11 mouse cellular contexts compared by ENCODE assay signal in genomic region chr4:133017597-133018262, GRCm38 (mm10). TPM values are rescaled to one million over a fixed set of nuclear protein-coding genes. Genes with fewer than 3 reads are reported as not detected.
DNase-seq lines count a peak whose midpoint lies in the region; ATAC-seq and TF ChIP-seq lines count a peak whose summit lies in the region.
"Had no signal": no experiment of that assay in that cellular context is flagged by ENCODE, and none has a peak within 500 bp of the region (broad histone marks: within the 10 kb centered on the region; RNA-seq: fewer than 3 reads in every experiment).

No protein-coding gene starts in this region.

- TF ChIP-seq EP300 in stomach, postnatal 0 days (optimal IDR thresholded peaks at IDR 0.05) = no peak

- H3K27ac ChIP-seq in heart, embryonic 14.5 days (replicated peaks in 1 of 2; ENCODE audit: control insufficient read depth in 1 of 2, insufficient read depth in 1 of 2, low read depth in 2 of 2, low read length in 2 of 2) = peak overlapping the region in 1 of 2 experiments; percentile 97; a peak in 1 of 4 replicates
- H3K27ac ChIP-seq in midbrain, embryonic 12.5 days (replicated peaks) = no peak overlapping the region
- H3K27ac ChIP-seq in midbrain, embryonic 14.5 days (replicated peaks; ENCODE audit: low read depth, low read length) = no peak overlapping the region
- H3K27ac ChIP-seq in hindbrain, embryonic 15.5 days (replicated peaks) = no peak overlapping the region
- H3K27ac ChIP-seq in stomach, postnatal 0 days (replicated peaks) = peak overlapping the region; percentile 76

- no peak overlapping the region for H3K4me2 ChIP-seq in heart, embryonic 14.5 days (ENCODE audit: low read length)
- H3K4me2 ChIP-seq in midbrain, embryonic 12.5 days (replicated peaks) = no peak overlapping the region
- no peak overlapping the region for H3K4me2 ChIP-seq in midbrain, embryonic 14.5 days (ENCODE audit: low read length)
- H3K4me2 ChIP-seq in hindbrain, embryonic 15.5 days = 0 out of 2 replicates have a peak overlapping the region, but pooled peaks have one; percentile 95
- H3K4me2 ChIP-seq in stomach, postnatal 0 days (replicated peaks; ENCODE audit: low read depth) = no peak overlapping the region

- no peak for DNase-seq in heart, adult 8-10 months (ENCODE audit: low spot score)
- no peak for DNase-seq in midbrain, embryonic 14.5 days
- DNase-seq in stomach, postnatal 0 days (ENCODE audit: low spot score) = no peak
- no peak for DNase-seq in thymus, postnatal 10 days (ENCODE audit: low spot score in 2 of 2)
- DNase-seq in right cerebral cortex, postnatal 14 days = no peak
- DNase-seq: adrenal gland, adult 8-10 months; forebrain, postnatal 0 days; thymus, adult 2 months had no signal

- H3K27me3 ChIP-seq in heart, embryonic 14.5 days (ENCODE audit: control insufficient read depth, insufficient read depth, low read length) = no peaks in the 10 kb centered on the region
- H3K27me3 ChIP-seq in midbrain, embryonic 12.5 days = peaks cover 6% of the 10 kb centered on the region; the same call in 1 of the 2 replicates
- H3K27me3 ChIP-seq in midbrain, embryonic 14.5 days (ENCODE audit: control insufficient read depth, insufficient read depth, low read length) = no peaks in the 10 kb centered on the region
- no peaks in the 10 kb centered on the region for H3K27me3 ChIP-seq in hindbrain, embryonic 15.5 days
- H3K27me3 ChIP-seq in stomach, postnatal 0 days (ENCODE audit: control insufficient read depth, insufficient read depth, low read length) = no peaks in the 10 kb centered on the region

- H3K36me3 ChIP-seq in heart, embryonic 14.5 days (ENCODE audit: control insufficient read depth, insufficient read depth, low read length) = peaks cover 16% of the 10 kb centered on the region; the same call in 1 of the 2 replicates
- 0 out of 2 replicates have a peak, but pooled peaks cover 4% of the 10 kb centered on the region for H3K36me3 ChIP-seq in midbrain, embryonic 12.5 days
- H3K36me3 ChIP-seq in midbrain, embryonic 14.5 days (ENCODE audit: control insufficient read depth, insufficient read depth, low read length) = no peaks in the 10 kb centered on the region
- no peaks in the 10 kb centered on the region for H3K36me3 ChIP-seq in hindbrain, embryonic 15.5 days
- H3K36me3 ChIP-seq in stomach, postnatal 0 days (ENCODE audit: control insufficient read depth, insufficient read depth, low read length) = no peaks in the 10 kb centered on the region

- ATAC-seq in heart, embryonic 14.5 days (ENCODE audit: insufficient number of reproducible peaks, insufficient read depth, low FRiP score, low read depth) = no peak
- ATAC-seq in midbrain, embryonic 12.5 days (ENCODE audit: low FRiP score, low read depth) = no peak
- no peak for ATAC-seq in midbrain, embryonic 14.5 days (ENCODE audit: low FRiP score, low TSS enrichment)
- no peak for ATAC-seq in hindbrain, embryonic 15.5 days (ENCODE audit: low FRiP score, low read depth)
- ATAC-seq in stomach, postnatal 0 days (ENCODE audit: low FRiP score, low TSS enrichment) = no peak
- ATAC-seq: forebrain, postnatal 0 days had no signal

- TF ChIP-seq CTCF in stomach, postnatal 0 days (IDR thresholded peaks at IDR 0.05; ENCODE audit: low read depth) = no peak

- no peaks in the 10 kb centered on the region for H3K9me3 ChIP-seq in heart, embryonic 14.5 days (ENCODE audit: control insufficient read depth, low read length)
- no peaks in the 10 kb centered on the region for H3K9me3 ChIP-seq in midbrain, embryonic 12.5 days
- no peaks in the 10 kb centered on the region for H3K9me3 ChIP-seq in midbrain, embryonic 14.5 days (ENCODE audit: control insufficient read depth, low read length)
- H3K9me3 ChIP-seq in hindbrain, embryonic 15.5 days = no peaks in the 10 kb centered on the region
- H3K9me3 ChIP-seq in stomach, postnatal 0 days (ENCODE audit: control insufficient read depth, low read length) = no peaks in the 10 kb centered on the region

- no peak overlapping the region for H3K4me3 ChIP-seq in heart, embryonic 14.5 days (ENCODE audit: control insufficient read depth in 1 of 2, insufficient read depth in 1 of 2, low read depth in 1 of 2, low read length in 2 of 2)
- no peak overlapping the region for H3K4me3 ChIP-seq in midbrain, embryonic 12.5 days
- H3K4me3 ChIP-seq in midbrain, embryonic 14.5 days (replicated peaks; ENCODE audit: low read depth, low read length) = no peak overlapping the region
- no peak overlapping the region for H3K4me3 ChIP-seq in hindbrain, embryonic 15.5 days
- no peak overlapping the region for H3K4me3 ChIP-seq in stomach, postnatal 0 days (ENCODE audit: low read depth, low read length)

- 61% methylated on average over 6 of the region's 6 CpGs for WGBS in heart, embryonic 14.5 days
- 64% methylated on average over 6 of the region's 6 CpGs for WGBS in midbrain, embryonic 12.5 days
- WGBS in midbrain, embryonic 14.5 days = 72% methylated on average over 6 of the region's 6 CpGs
- 65% methylated on average over 6 of the region's 6 CpGs for WGBS in hindbrain, embryonic 15.5 days
- 59% methylated on average over 6 of the region's 6 CpGs for WGBS in stomach, postnatal 0 days

- peak overlapping the region; percentile 30 for H3K9ac ChIP-seq in heart, embryonic 14.5 days (ENCODE audit: low read length)
- H3K9ac ChIP-seq in midbrain, embryonic 12.5 days (replicated peaks) = peak overlapping the region; percentile 12; the same call in 1 of the 2 replicates
- no peak overlapping the region for H3K9ac ChIP-seq in midbrain, embryonic 14.5 days (replicated peaks; ENCODE audit: low read length)
- no peak overlapping the region for H3K9ac ChIP-seq in hindbrain, embryonic 15.5 days
- H3K9ac ChIP-seq in stomach, postnatal 0 days (ENCODE audit: low read length) = peak overlapping the region; percentile 18
- H3K9ac ChIP-seq: forebrain, postnatal 0 days had no signal

- H3K4me1 ChIP-seq in heart, embryonic 14.5 days (ENCODE audit: control insufficient read depth in 2 of 2, insufficient read depth in 2 of 2, low read length in 2 of 2) = peaks cover 65 to 85% of the 10 kb centered on the region in 2 experiments
- H3K4me1 ChIP-seq in midbrain, embryonic 12.5 days = peaks cover 95% of the 10 kb centered on the region
- peaks cover 77% of the 10 kb centered on the region for H3K4me1 ChIP-seq in midbrain, embryonic 14.5 days (ENCODE audit: control insufficient read depth, insufficient read depth, low read length)
- H3K4me1 ChIP-seq in hindbrain, embryonic 15.5 days (replicated peaks) = peaks cover 97% of the 10 kb centered on the region
- peaks cover 31% of the 10 kb centered on the region for H3K4me1 ChIP-seq in stomach, postnatal 0 days (replicated peaks; ENCODE audit: control insufficient read depth, insufficient read depth)

RNA-seq across cellular contexts. Expression of gene Ahdc1, which starts 6.7 kb away (rescaled TPM):
- polyA plus RNA-seq in heart, embryonic 14.5 days (2014; fragmentation: Nextera tagmentation; extraction: Ambion mirVana) = 7.1 and 9.0 TPM in 2 replicates
- 10 to 100 TPM; 37.5 to 52.5 (median 45.0) TPM for total RNA-seq in heart, adult 8-10 months (2022)
- 8.9 and 9.1 TPM in 2 replicates for polyA plus RNA-seq in midbrain, embryonic 12.5 days (2016; fragmentation: Nextera tagmentation; extraction: Ambion mirVana)
- 13.0 and 15.3 TPM in 2 replicates for polyA plus RNA-seq in midbrain, embryonic 14.5 days (2014; fragmentation: Nextera tagmentation; extraction: Ambion mirVana)
- polyA plus RNA-seq in hindbrain, embryonic 15.5 days (2015; fragmentation: Nextera tagmentation; extraction: Ambion mirVana) = 11.8 and 13.9 TPM in 2 replicates
- 2.8 and 3.2 TPM in 2 replicates for polyA plus RNA-seq in stomach, postnatal 0 days (2015; fragmentation: Nextera tagmentation; extraction: Ambion mirVana)

RNA-seq across cellular contexts. Expression of gene Fgr, which starts 43.8 kb away (rescaled TPM):
- polyA plus RNA-seq in heart, embryonic 14.5 days (2014; fragmentation: Nextera tagmentation; extraction: Ambion mirVana) = 0.18 and 0.74 TPM in 2 replicates
- 1 to 10 TPM in 1 of 4 experiments, under 1 TPM in 3; 0.14 to 2.5 (median 0.49) TPM for total RNA-seq in heart, adult 8-10 months (2022)
- 0.08 and 0.12 TPM in 2 replicates for polyA plus RNA-seq in midbrain, embryonic 12.5 days (2016; fragmentation: Nextera tagmentation; extraction: Ambion mirVana)
- polyA plus RNA-seq in midbrain, embryonic 14.5 days (2014; fragmentation: Nextera tagmentation; extraction: Ambion mirVana) = 0.08 TPM in 1 of 2 replicates, not detected in the other
- polyA plus RNA-seq in hindbrain, embryonic 15.5 days (2015; fragmentation: Nextera tagmentation; extraction: Ambion mirVana) = 0.04 and 0.21 TPM in 2 replicates
- polyA plus RNA-seq in stomach, postnatal 0 days (2015; fragmentation: Nextera tagmentation; extraction: Ambion mirVana) = 0.15 and 0.18 TPM in 2 replicates
- total RNA-seq: forebrain, postnatal 0 days had no signal

Comparison
In these comparisons a context has a peak if more than half of its experiments do, and no peak if none do; other contexts are left out.
1. H3K9ac ChIP-seq: peak in heart, embryonic 14.5 days (single experiment), midbrain, embryonic 12.5 days (single experiment) and stomach, postnatal 0 days (single experiment); none in midbrain, embryonic 14.5 days (single experiment) and hindbrain, embryonic 15.5 days (single experiment).